Mouse (Mus musculus) G1E (cell line): ENCODE measurements around the gene Prr29.

ENCODE experiments used
- CTCF ChIP-seq: IDR thresholded peaks from 2 replicates; pipeline ENCODE4 v1.5.1; 2012; ENCODE audit warnings: low read depth, low read length, inconsistent platforms, mixed read lengths
- GATA2 ChIP-seq: IDR thresholded peaks from 2 replicates; pipeline ENCODE4 v1.6.1; 2012; ENCODE audit warnings: low read depth, low read length, inconsistent platforms, borderline replicate concordance
- POLR2AphosphoS5 ChIP-seq: IDR thresholded peaks from 2 replicates; pipeline ENCODE4 v1.6.1; 2012; ENCODE audit warnings: low read depth, low read length, inconsistent platforms; ENCODE audit not compliant: insufficient replicate concordance

GRCm38 (mm10) chr11:106334066-106334465 lies 31.2 kb upstream of the Prr29 start:
- TF ChIP-seq CTCF (no peak), GATA2 (no peak), POLR2AphosphoS5 (no peak)
